Mouse (Mus musculus): Measurements from ENCODE around the gene Pam.

DNA sequence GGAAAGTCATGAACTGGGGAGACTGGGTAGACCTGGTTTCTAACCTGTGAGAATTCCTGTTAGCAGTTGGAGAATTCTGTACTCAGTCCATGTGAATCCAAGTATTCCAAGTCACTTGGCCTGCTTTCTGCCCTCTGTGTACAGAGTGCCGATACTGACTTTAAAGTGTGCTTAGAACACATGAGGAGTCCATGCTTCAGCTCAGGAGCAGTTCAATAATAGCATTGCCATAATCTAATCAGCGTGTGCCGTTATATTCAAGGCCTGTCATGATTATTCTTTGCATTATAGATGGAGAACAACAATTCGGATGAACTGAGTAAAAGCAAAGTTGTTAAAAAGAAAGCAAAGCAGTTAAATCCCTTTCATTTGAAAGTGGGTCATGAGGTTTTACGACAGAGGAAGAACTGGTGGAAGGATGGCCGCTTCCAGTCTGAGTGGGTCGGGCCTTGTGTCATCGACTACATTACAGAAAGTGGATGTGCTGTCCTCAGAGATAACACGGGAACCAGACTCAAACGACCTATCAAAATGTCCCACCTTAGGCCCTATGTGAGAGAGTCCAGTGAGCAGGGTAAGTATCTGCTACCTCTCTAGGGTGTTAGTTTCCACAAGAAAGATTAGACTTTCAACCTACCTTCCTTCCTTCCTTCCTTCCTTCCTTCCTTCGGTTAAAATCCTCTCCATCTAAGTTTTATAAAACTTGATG is 309.6 kb downstream of the Pam start:
- TF ChIP-seq CTCF (conservative IDR thresholded peaks at IDR 0.05; ENCODE audit: low read length) (no peak), NANOG (IDR thresholded peaks at IDR 0.05; ENCODE audit: borderline replicate concordance, low read length) (no peak)

Data from E14TG2a.4 (cell line).